18 mouse cellular contexts compared by ENCODE assay signal in genomic region chr17:90684172-90684571, GRCm38 (mm10).
"Had no signal": no experiment of that assay in that cellular context is flagged by ENCODE, and none has a peak within 500 bp of the region (broad histone marks: within the 10 kb centered on the region; RNA-seq: fewer than 3 reads in every experiment).

No protein-coding gene starts in this region.

- H3K36me3 ChIP-seq: limb, embryonic 12.5 days; limb, embryonic 15.5 days; midbrain, embryonic 13.5 days; neural tube, embryonic 13.5 days had no signal

- H3K4me2 ChIP-seq: limb, embryonic 12.5 days; limb, embryonic 15.5 days; liver, embryonic 11.5 days; lung, embryonic 14.5 days; midbrain, embryonic 13.5 days; neural tube, embryonic 13.5 days had no signal

- H3K9ac ChIP-seq: limb, embryonic 12.5 days; limb, embryonic 15.5 days; liver, embryonic 14.5 days; liver, postnatal 0 days; lung, embryonic 14.5 days; midbrain, embryonic 13.5 days; neural tube, embryonic 13.5 days had no signal

- H3K27ac ChIP-seq: limb, embryonic 12.5 days; limb, embryonic 15.5 days; liver, embryonic 14.5 days; macrophage; midbrain, embryonic 13.5 days; neural tube, embryonic 13.5 days had no signal

- H3K4me1 ChIP-seq: limb, embryonic 12.5 days; limb, embryonic 15.5 days; midbrain, embryonic 13.5 days; neural tube, embryonic 13.5 days had no signal

- DNase-seq: kidney, adult 9 months; kidney, postnatal 14 days; kidney, postnatal 4 days; left cerebral cortex, postnatal 4 days; liver, postnatal 0 days; lung, embryonic 14.5 days; retina, postnatal 1 day; thymus, adult 18-20 months; thymus, postnatal 36 days had no signal

- ATAC-seq: liver, postnatal 0 days; lung, postnatal 0 days; midbrain, embryonic 13.5 days had no signal

- H3K27me3 ChIP-seq: limb, embryonic 12.5 days; limb, embryonic 15.5 days; midbrain, embryonic 13.5 days; neural tube, embryonic 13.5 days had no signal

- H3K9me3 ChIP-seq: limb, embryonic 12.5 days; limb, embryonic 15.5 days; midbrain, embryonic 13.5 days; neural tube, embryonic 13.5 days had no signal

- H3K4me3 ChIP-seq: limb, embryonic 12.5 days; limb, embryonic 15.5 days; midbrain, embryonic 13.5 days; myocyte; neural tube, embryonic 13.5 days had no signal
